Mouse (Mus musculus) megakaryocyte, embryonic 14.5 days (primary cell): ENCODE results near the gene Suds3. TPM values are rescaled to one million over a fixed set of nuclear protein-coding genes. Genes with fewer than 3 reads are reported as not detected.
A peak's percentile ranks its signal among the peaks of the same experiment; 100 is the strongest.

Experiments
- H3K27me3 ChIP-seq: replicated peaks from 2 replicates; pipeline ENCODE3; 2012; ENCODE audit warnings: inconsistent platforms
- H3K36me3 ChIP-seq: replicated peaks from 2 replicates; pipeline ENCODE3; 2012; ENCODE audit warnings: low read length, inconsistent platforms, mixed read lengths
- H3K4me1 ChIP-seq: 2 replicates; pipeline ENCODE4 v1.6.1; 2012; ENCODE audit warnings: inconsistent platforms
- H3K4me3 ChIP-seq: replicated peaks from 2 replicates; pipeline ENCODE3; 2012; ENCODE audit warnings: moderate library complexity, mild to moderate bottlenecking, inconsistent platforms
- H3K9me3 ChIP-seq: 2 replicates; pipeline ENCODE4 v1.6.1; 2012; ENCODE audit warnings: inconsistent platforms
- FLI1 ChIP-seq: IDR thresholded peaks from 2 replicates; pipeline ENCODE4 v1.6.1; 2012; ENCODE audit warnings: low read length, inconsistent platforms, mixed read lengths
- GATA1 ChIP-seq: IDR thresholded peaks from 3 replicates; pipeline ENCODE4 v1.6.1; 2012; ENCODE audit warnings: mixed read lengths, low read length, inconsistent platforms, borderline replicate concordance
- polyA plus RNA-seq: library from polyadenylated mRNA; stranded (reverse); fragments of >175 nt; gene quantifications from 2 replicates; pipeline ENCODE4 v1.2.3, GENCODE M21; 2012; ENCODE audit warnings: low replicate concordance; ENCODE audit not compliant: insufficient read depth

Gene Suds3
- polyA plus RNA-seq, 1 experiment = 38.0 TPM

DNA sequence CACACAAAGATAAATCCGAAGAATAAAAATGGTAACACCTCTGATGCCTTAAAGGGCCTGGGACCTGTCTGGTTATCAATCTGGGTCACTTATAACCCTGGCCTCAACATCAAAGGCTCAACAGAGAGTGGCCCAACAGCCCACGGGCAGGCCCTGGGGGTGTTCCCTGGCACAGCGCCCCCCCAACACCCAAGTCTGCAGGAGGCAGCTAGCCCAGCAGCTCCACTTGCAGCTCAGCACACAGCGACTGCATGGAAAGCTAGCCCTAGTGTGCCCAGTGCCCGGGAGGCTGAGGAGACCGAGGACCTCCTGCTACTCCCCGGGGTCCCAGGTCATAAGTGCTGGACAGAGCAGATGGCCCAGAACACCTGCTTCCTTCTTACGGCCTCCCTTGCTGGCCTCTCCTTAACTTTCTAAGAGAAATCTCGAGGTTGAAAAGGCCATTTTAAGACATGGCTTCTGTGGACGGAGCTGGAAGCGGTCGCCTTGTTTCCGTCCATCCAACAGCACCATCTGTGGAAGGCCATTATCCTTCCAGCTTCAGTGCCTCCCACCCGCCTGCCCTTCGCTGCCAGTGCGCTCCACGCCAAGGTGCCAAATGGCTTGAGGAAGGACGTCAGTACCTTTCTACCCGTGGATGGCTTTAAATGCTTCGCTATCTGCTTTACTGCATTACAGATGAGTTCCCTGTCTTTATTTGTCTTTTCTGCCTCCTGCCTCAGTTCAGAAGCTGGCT, 12.6 kb downstream of the Suds3 start:
- Histone ChIP-seq H3K4me3 (no peak overlapping the region), H3K27me3 (no peaks in the 10 kb centered on the region), H3K36me3 (peaks cover 100% of the 10 kb centered on the region), H3K4me1 (peaks cover 28% of the 10 kb centered on the region), H3K9me3 (no peaks in the 10 kb centered on the region)
- TF ChIP-seq GATA1 = no peak
- no peak for TF ChIP-seq FLI1

DNA sequence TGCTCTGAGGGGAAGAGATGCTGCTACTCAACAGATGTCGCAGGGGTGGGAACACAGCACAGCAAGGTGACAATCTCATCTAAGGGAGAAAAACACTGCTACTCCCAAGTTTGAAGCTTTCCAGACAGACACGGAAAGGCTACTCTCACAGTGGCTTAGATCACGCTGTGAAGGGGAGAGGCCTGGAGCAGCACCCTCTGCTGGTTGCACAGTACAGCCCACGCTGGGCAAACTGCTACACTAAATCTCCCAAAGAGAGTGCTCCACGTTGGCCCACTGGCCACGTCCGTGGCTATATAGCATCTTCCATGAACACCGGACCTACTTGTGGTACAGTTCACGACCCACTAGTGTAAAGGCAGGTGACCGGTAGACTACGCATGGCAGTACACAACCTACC, 16.2 kb downstream of the Suds3 start:
- H3K4me3 ChIP-seq = no peak overlapping the region
- H3K36me3 ChIP-seq = peaks cover 96% of the 10 kb centered on the region
- H3K27me3 ChIP-seq = no peaks in the 10 kb centered on the region
- TF ChIP-seq GATA1 (no peak), FLI1 (no peak)
- no peaks in the 10 kb centered on the region for H3K9me3 ChIP-seq
- peaks cover 31% of the 10 kb centered on the region for H3K4me1 ChIP-seq

DNA sequence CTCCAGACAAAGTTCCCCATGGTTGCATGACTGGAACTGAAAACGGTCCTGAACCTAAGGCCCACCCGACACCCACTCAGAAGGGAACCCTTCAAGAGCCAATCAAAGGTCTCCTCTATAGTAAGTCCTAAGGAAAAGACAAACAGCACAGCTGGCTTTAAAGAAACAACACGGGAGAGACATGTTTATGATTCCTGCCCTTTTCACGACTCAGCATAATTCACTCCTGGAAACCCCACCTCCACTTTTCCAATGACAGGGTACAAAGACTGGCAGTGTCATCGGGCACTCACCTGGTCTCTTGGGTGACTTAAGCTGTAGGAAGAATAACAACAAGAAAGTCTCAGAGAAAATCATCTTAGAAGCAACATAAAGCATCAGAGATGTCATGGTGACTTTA, 16.9 kb downstream of the Suds3 start:
- Histone ChIP-seq H3K27me3 (no peaks in the 10 kb centered on the region), H3K4me3 (no peak overlapping the region), H3K9me3 (no peaks in the 10 kb centered on the region), H3K36me3 (peaks cover 96% of the 10 kb centered on the region), H3K4me1 (peaks cover 34% of the 10 kb centered on the region)
- no peak for TF ChIP-seq GATA1

DNA sequence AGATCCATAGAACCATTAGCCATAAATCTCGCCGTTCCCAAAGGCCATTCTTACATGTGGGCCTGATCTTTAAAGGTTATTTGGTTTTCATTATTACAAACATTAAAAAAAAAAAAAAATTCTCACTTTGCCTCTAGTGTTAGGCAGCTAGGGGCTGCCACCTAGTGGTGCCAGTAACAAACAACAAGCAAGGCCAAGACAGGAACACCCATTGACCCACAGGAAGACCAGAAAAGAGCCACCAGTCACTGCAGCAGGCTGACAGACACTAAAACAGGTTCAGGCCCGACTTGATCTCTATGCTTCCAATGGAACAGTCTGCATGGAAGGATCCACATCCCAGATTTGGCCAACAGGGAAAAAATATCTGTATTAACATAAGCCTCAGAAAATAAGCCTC, 19.2 kb downstream of the Suds3 start:
- peaks cover 20% of the 10 kb centered on the region for H3K4me1 ChIP-seq
- H3K27me3 ChIP-seq = no peaks in the 10 kb centered on the region
- H3K9me3 ChIP-seq = no peaks in the 10 kb centered on the region
- no peak overlapping the region for H3K4me3 ChIP-seq
- TF ChIP-seq GATA1 (no peak), FLI1 (no peak)
- peaks cover 96% of the 10 kb centered on the region for H3K36me3 ChIP-seq

DNA sequence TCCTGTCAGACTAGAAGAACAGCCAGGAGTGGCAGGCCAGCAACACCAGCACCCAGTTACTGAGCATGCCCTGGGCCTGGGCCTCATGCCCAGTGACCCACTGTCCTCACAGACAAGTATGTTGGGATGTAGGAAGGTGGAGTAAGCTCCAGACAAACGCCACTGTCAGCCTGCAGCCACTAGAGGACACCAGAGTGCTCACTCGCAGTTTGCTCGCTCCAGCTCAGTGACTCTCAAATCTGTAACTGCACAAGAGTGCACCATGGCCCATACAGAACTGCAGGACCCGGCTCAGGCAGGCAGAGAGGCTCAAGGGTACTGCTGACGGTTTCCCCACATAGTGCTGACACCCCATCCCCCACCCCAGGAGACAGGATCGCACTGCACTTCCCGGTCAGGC, 21.5 kb downstream of the Suds3 start:
- no peaks in the 10 kb centered on the region for H3K9me3 ChIP-seq
- no peaks in the 10 kb centered on the region for H3K27me3 ChIP-seq
- H3K36me3 ChIP-seq = peaks cover 82% of the 10 kb centered on the region
- H3K4me3 ChIP-seq = no peak overlapping the region
- TF ChIP-seq GATA1 (no peak), FLI1 (no peak)
- H3K4me1 ChIP-seq = peaks cover 15% of the 10 kb centered on the region

DNA sequence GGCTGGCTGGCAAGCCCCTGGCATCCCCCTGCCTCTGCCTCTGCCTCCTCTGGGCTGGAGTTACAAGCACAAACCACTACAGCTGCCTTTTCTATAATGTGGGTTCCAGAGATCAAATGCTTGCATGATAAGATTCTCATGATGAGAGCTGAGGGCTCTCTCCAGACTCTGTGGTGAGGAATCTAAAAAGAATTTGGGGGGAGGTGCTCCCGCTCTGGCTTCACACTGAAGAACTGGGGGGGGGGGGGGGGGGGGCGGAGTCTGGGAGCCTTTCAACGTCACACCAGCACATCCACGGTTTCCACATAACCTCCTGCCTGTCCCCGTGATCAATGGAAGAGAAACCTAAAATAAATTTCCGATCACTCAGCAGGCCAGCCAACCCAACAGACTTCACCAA, 26.1 kb downstream of the Suds3 start:
- peaks cover 40% of the 10 kb centered on the region for H3K36me3 ChIP-seq
- H3K9me3 ChIP-seq = no peaks in the 10 kb centered on the region
- peaks cover 27% of the 10 kb centered on the region for H3K4me1 ChIP-seq
- H3K27me3 ChIP-seq = peaks cover 26% of the 10 kb centered on the region
- H3K4me3 ChIP-seq = peak overlapping the region; percentile 33
- TF ChIP-seq FLI1 (no peak), GATA1 (no peak)

DNA sequence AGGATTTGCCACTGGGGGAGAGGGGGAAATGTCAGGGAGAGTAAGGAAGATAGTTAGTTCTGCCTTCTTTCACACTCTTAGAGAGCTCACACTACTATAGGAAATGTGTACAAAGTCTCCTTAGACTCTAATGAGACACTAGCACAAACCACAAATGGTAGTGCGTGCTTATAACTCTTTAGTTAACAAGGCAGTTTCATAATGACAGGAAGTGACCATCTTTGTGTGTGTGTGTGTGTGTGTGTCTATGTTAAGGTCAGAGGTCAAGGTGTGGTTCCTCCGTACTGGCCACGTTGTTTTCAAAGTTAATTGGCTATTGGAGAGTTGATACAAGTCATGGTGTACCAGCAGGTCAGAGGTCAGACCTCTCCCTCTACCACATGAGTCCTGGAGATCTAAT, 26.8 kb downstream of the Suds3 start:
- Histone ChIP-seq H3K27me3 (peaks cover 31% of the 10 kb centered on the region), H3K36me3 (peaks cover 34% of the 10 kb centered on the region), H3K9me3 (0 out of 2 replicates have a peak, but pooled peaks cover 3% of the 10 kb centered on the region), H3K4me1 (peaks cover 24% of the 10 kb centered on the region), H3K4me3 (peak overlapping the region; percentile 33)
- TF ChIP-seq GATA1 = no peak
- TF ChIP-seq FLI1 = no peak

DNA sequence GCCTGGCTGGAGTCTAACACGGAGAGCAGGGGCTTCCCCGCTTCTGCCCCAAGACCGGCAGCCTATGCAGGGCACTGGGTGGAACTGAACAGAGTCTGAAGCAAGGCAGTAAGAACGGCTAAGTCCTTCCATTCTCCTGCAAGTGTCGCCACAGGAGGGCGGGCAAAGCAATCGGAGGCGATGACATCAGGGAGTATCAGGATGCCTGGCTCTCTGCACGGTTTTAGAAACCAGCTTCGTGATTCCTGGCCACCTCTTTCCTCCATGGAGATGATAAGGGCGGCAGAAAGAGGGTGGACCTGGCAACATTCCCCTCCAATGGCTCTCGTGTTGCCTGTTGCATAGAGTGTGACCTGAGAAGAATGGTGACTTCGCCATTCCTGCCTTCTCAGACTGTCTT, 28.2 kb downstream of the Suds3 start:
- Histone ChIP-seq H3K9me3 (peaks cover 13% of the 10 kb centered on the region), H3K27me3 (peaks cover 33% of the 10 kb centered on the region), H3K4me3 (peak overlapping the region; percentile 60), H3K36me3 (peaks cover 19% of the 10 kb centered on the region), H3K4me1 (peaks cover 24% of the 10 kb centered on the region)
- no peak for TF ChIP-seq GATA1
- TF ChIP-seq FLI1 = no peak

DNA sequence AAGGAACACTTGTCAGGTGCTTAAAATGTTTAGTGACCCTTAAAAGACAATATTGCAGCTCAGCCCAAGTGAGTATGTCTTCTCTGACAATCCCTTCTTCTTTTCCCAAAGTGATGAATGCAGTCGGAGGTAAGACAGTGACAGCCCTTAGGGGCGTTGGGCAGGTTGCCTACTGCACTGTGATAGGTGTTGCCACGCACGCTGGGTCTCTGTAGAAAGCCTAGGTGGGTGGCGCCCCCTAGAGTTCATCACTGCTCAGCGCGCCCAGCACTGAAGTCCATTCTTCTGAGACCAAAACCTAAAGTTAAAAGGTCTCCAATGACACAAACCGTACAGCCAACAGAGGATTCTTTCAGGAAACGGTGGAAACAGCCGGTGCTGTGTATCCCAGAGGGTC, 46.4 kb downstream of the Suds3 start:
- Histone ChIP-seq H3K36me3 (no peaks in the 10 kb centered on the region), H3K4me1 (no peaks in the 10 kb centered on the region), H3K27me3 (peaks cover 2% of the 10 kb centered on the region), H3K4me3 (no peak overlapping the region), H3K9me3 (peaks cover 27% of the 10 kb centered on the region)
- TF ChIP-seq FLI1 (no peak), GATA1 (no peak)

DNA sequence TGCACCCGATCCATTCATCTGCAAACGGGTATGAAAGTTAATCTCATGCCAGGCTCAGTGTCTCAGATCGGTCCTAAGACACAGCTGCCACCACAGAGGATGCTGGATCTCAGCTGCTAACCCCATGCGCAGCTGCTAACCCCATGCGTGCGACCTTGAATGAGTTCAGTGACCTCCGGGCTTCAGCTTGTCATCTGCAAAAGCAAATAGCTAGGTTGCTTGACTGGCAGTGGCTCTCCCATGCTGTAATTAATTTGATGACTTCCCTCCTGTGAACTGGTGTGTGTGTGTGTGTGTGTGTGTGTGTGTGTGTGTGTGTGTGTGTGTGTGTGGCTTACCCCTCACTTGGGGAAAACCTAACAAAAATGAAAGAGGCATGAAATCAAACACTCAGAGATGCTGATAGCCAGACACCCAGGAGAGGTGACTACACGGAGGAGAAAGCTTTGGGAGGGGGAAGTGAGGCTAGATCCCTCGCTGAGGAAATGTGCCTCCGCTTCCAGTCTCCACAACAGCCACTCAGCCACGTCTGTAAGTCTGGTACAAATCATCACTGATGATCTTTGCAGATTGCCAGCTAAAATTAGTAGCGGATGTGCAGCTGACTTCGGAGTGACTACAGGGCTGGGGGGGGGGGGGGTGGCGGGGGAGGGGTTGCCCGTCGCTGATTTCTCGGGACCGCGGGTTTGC, 47.0 kb downstream of the Suds3 start:
- peaks cover 27% of the 10 kb centered on the region for H3K9me3 ChIP-seq

More for the DNA sequence above, 47.0 kb downstream of the Suds3 start:
- TF ChIP-seq GATA1 = no peak
- Histone ChIP-seq H3K27me3 (peaks cover 2% of the 10 kb centered on the region), H3K36me3 (no peaks in the 10 kb centered on the region), H3K4me3 (no peak overlapping the region), H3K4me1 (no peaks in the 10 kb centered on the region)
